Mouse (Mus musculus) spleen, adult 2 months (tissue): ENCODE data around the gene Plcb1.

ENCODE experiments used
- CTCF ChIP-seq: fragments of 200-500 bp; IDR thresholded peaks from 2 replicates; pipeline ENCODE4 v1.5.1; 2011; ENCODE audit warnings: mild to moderate bottlenecking, inconsistent platforms; ENCODE audit not compliant: insufficient read depth, insufficient read length, insufficient replicate concordance; ENCODE audit errors: extremely low read depth
- POLR2A ChIP-seq: fragments of 200-500 bp; IDR thresholded peaks from 2 replicates; pipeline ENCODE4 v1.6.1; 2011; ENCODE audit warnings: low read depth, low read length, inconsistent platforms

DNA sequence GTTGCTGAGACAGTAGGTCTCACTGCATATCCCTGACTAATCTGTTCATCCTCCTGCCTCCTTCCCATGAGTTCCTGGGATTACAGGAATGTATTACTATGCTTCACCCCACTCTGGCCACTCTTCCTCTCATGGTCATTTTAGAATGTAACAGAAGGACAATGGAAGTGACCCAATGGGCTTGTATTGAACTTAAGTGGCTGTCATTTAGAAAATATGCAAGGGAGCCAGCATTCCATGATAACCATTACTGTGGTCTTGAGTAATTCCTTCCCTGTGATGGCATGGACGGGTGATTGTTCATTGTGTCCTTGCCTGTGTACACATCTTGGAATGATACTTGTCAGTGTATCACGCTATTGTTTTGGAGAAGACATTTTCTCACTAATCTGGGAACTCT lies 668.1 kb downstream of the Plcb1 start:
- no peak for TF ChIP-seq CTCF
- TF ChIP-seq POLR2A, result no peak
